Mouse (Mus musculus): ENCODE data around the gene Timm22. TPM values are rescaled to one million over a fixed set of nuclear protein-coding genes. Genes with fewer than 3 reads are reported as not detected.

Timm22 gene
- polyA plus RNA-seq, 1 experiment, result 105 TPM

GRCm38 (mm10) chr11:76410826-76411225 lies 4.1 kb downstream of the Timm22 start:
- TF ChIP-seq MYOD1 (IDR thresholded peaks at IDR 0.05; ENCODE audit: control insufficient read depth, insufficient read length, low read depth) (no peak), CEBPB (IDR thresholded peaks at IDR 0.05; ENCODE audit: low read depth) (no peak), CTCF (IDR thresholded peaks at IDR 0.05; ENCODE audit: control insufficient read depth, insufficient read depth, insufficient read length) (no peak), USF1 (IDR thresholded peaks at IDR 0.05; ENCODE audit: low read depth) (no peak), FOSL1 (IDR thresholded peaks at IDR 0.05; ENCODE audit: insufficient read depth, low read length, poor library complexity, severe bottlenecking) (no peak), MYOG (IDR thresholded peaks at IDR 0.05; ENCODE audit: control insufficient read depth, extremely low read depth, insufficient read length) (no peak), MAX (IDR thresholded peaks at IDR 0.05) (no peak)
- H3K36me3 ChIP-seq (ENCODE audit: control insufficient read depth, insufficient read depth), result peaks cover 45% of the 10 kb centered on the region

GRCm38 (mm10) chr11:76413202-76413601 lies 6.5 kb downstream of the Timm22 start:
- no peak overlapping the region for H3ac ChIP-seq (ENCODE audit: control insufficient read depth, insufficient read length, low read depth)
- H3K79me3 ChIP-seq (ENCODE audit: low read depth), result peaks cover 10% of the 10 kb centered on the region
- H3K4me3 ChIP-seq (ENCODE audit: insufficient read depth, poor library complexity, severe bottlenecking), result no peak overlapping the region
- H3K79me2 ChIP-seq (ENCODE audit: control insufficient read depth, insufficient read depth), result peaks cover 23% of the 10 kb centered on the region
- TF ChIP-seq FOSL1 (IDR thresholded peaks at IDR 0.05; ENCODE audit: insufficient read depth, low read length, poor library complexity, severe bottlenecking), result no peak
- no peak for TF ChIP-seq CTCF (IDR thresholded peaks at IDR 0.05; ENCODE audit: control insufficient read depth, insufficient read depth, insufficient read length)
- TF ChIP-seq USF1 (IDR thresholded peaks at IDR 0.05; ENCODE audit: low read depth), result no peak
- TF ChIP-seq CEBPB (IDR thresholded peaks at IDR 0.05; ENCODE audit: low read depth), result no peak
- no peak for TF ChIP-seq MAX (IDR thresholded peaks at IDR 0.05)
- TF ChIP-seq MYOG (IDR thresholded peaks at IDR 0.05; ENCODE audit: control insufficient read depth, extremely low read depth, insufficient read length), result no peak
- TF ChIP-seq MYOD1 (IDR thresholded peaks at IDR 0.05; ENCODE audit: control insufficient read depth, insufficient read length, low read depth), result no peak
- H3K36me3 ChIP-seq (ENCODE audit: control insufficient read depth, insufficient read depth), result peaks cover 69% of the 10 kb centered on the region
- H3K27me3 ChIP-seq (ENCODE audit: control insufficient read depth, insufficient read depth, insufficient read length), result no peaks in the 10 kb centered on the region

More at GRCm38 (mm10) chr11:76410826-76411225, 4.1 kb downstream of the Timm22 start:
- peaks cover 16% of the 10 kb centered on the region for H3K79me3 ChIP-seq (ENCODE audit: low read depth)
- H3K4me3 ChIP-seq (ENCODE audit: insufficient read depth, poor library complexity, severe bottlenecking), result no peak overlapping the region
- H3K79me2 ChIP-seq (ENCODE audit: control insufficient read depth, insufficient read depth), result peaks cover 35% of the 10 kb centered on the region
- H3K27me3 ChIP-seq (ENCODE audit: control insufficient read depth, insufficient read depth, insufficient read length), result no peaks in the 10 kb centered on the region
- no peak overlapping the region for H3ac ChIP-seq (ENCODE audit: control insufficient read depth, insufficient read length, low read depth)

DNA sequence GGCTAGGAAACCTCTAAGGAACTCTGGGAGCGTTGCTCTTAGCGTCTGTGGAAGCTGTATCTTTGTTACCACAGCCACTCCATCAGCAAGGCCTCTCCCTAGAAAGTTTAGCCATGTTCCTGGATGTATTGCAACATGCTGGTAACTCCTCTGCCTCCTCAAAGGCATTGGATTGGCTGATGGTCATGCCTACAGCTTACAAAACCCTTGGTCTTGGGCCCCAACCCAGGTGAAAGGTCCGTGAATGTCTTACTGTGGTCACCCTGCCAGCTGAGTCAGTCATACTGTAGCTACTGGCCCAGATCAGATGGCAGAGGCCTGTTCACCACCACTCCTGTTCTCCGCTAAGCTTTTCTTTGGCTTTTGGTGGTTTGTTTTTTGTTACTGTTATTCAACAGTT lies 8.2 kb downstream of the Timm22 start:
- H3K36me3 ChIP-seq (ENCODE audit: control insufficient read depth, insufficient read depth), result peaks cover 83% of the 10 kb centered on the region
- peaks cover 2% of the 10 kb centered on the region for H3K79me3 ChIP-seq (ENCODE audit: low read depth)
- H3K27me3 ChIP-seq (ENCODE audit: control insufficient read depth, insufficient read depth, insufficient read length), result no peaks in the 10 kb centered on the region
- peaks cover 5% of the 10 kb centered on the region for H3K79me2 ChIP-seq (ENCODE audit: control insufficient read depth, insufficient read depth)
- H3K4me3 ChIP-seq (ENCODE audit: insufficient read depth, poor library complexity, severe bottlenecking), result no peak overlapping the region
- H3ac ChIP-seq (ENCODE audit: control insufficient read depth, insufficient read length, low read depth), result no peak overlapping the region
- TF ChIP-seq CEBPB (IDR thresholded peaks at IDR 0.05; ENCODE audit: low read depth) (peak; percentile 29), CTCF (IDR thresholded peaks at IDR 0.05; ENCODE audit: control insufficient read depth, insufficient read depth, insufficient read length) (no peak)

DNA sequence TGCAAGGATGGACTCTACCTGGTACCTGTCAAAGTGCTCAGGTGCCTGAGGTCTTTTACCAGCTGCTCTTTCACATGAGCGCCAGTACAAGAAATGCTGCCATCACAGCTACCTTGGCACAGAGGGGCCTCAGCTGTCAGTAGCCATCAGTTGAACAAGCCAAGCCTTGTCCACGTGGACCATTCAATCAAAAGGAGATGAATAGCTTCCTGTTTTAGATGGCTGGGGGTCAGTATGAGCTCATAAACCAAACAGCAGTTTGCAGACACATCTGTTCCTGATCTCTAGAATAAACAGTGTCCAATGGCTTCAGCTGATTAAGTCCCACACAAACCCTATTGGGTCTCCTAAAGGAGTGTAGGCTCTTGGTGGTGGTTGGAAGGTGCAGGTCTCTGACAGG lies 9.2 kb downstream of the Timm22 start:
- peaks cover 84% of the 10 kb centered on the region for H3K36me3 ChIP-seq (ENCODE audit: control insufficient read depth, insufficient read depth)
- H3K4me3 ChIP-seq (ENCODE audit: insufficient read depth, poor library complexity, severe bottlenecking), result no peak overlapping the region
- no peaks in the 10 kb centered on the region for H3K79me3 ChIP-seq (ENCODE audit: low read depth)
- TF ChIP-seq MYOD1 (IDR thresholded peaks at IDR 0.05; ENCODE audit: control insufficient read depth, insufficient read length, low read depth) (peak; percentile 97), USF1 (IDR thresholded peaks at IDR 0.05; ENCODE audit: low read depth) (no peak), MAX (IDR thresholded peaks at IDR 0.05) (no peak), CEBPB (IDR thresholded peaks at IDR 0.05; ENCODE audit: low read depth) (no peak), FOSL1 (IDR thresholded peaks at IDR 0.05; ENCODE audit: insufficient read depth, low read length, poor library complexity, severe bottlenecking) (no peak), CTCF (IDR thresholded peaks at IDR 0.05; ENCODE audit: control insufficient read depth, insufficient read depth, insufficient read length) (no peak), MYOG (IDR thresholded peaks at IDR 0.05; ENCODE audit: control insufficient read depth, extremely low read depth, insufficient read length) (no peak)
- no peak overlapping the region for H3ac ChIP-seq (ENCODE audit: control insufficient read depth, insufficient read length, low read depth)
- no peaks in the 10 kb centered on the region for H3K79me2 ChIP-seq (ENCODE audit: control insufficient read depth, insufficient read depth)
- H3K27me3 ChIP-seq (ENCODE audit: control insufficient read depth, insufficient read depth, insufficient read length), result no peaks in the 10 kb centered on the region

DNA sequence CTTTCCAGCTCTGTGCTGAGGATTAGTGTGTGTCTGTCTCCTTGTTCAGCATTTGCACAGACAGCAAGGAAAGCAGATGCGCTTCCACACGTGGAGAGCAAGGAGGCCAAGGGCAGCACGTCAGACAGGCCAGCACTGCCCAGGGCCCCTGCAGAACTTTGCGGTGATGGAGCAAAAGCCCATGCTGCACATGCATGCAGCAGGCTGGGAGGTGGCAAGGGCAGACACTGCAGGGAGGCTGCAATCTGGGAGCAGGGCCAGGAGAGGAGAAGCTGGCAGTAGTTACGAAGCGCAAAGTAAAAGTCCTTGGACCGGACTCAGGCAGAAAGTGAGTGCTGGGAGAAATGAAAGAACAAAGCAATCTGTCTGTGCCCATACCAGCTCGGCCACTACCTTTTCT lies 11.7 kb downstream of the Timm22 start:
- Histone ChIP-seq H3K4me3 (ENCODE audit: insufficient read depth, poor library complexity, severe bottlenecking) (no peak overlapping the region), H3K79me3 (ENCODE audit: low read depth) (no peaks in the 10 kb centered on the region), H3K36me3 (ENCODE audit: control insufficient read depth, insufficient read depth) (peaks cover 95% of the 10 kb centered on the region), H3K79me2 (ENCODE audit: control insufficient read depth, insufficient read depth) (no peaks in the 10 kb centered on the region), H3K27me3 (ENCODE audit: control insufficient read depth, insufficient read depth, insufficient read length) (no peaks in the 10 kb centered on the region), H3ac (ENCODE audit: control insufficient read depth, insufficient read length, low read depth) (no peak overlapping the region)
- TF ChIP-seq MYOG (IDR thresholded peaks at IDR 0.05; ENCODE audit: control insufficient read depth, extremely low read depth, insufficient read length) (no peak), MAX (IDR thresholded peaks at IDR 0.05) (no peak), MYOD1 (IDR thresholded peaks at IDR 0.05; ENCODE audit: control insufficient read depth, insufficient read length, low read depth) (no peak), CEBPB (IDR thresholded peaks at IDR 0.05; ENCODE audit: low read depth) (no peak), CTCF (IDR thresholded peaks at IDR 0.05; ENCODE audit: control insufficient read depth, insufficient read depth, insufficient read length) (no peak), FOSL1 (IDR thresholded peaks at IDR 0.05; ENCODE audit: insufficient read depth, low read length, poor library complexity, severe bottlenecking) (no peak), USF1 (IDR thresholded peaks at IDR 0.05; ENCODE audit: low read depth) (no peak)

GRCm38 (mm10) chr11:76419179-76419578 lies 12.4 kb downstream of the Timm22 start:
- Histone ChIP-seq H3K4me3 (ENCODE audit: insufficient read depth, poor library complexity, severe bottlenecking) (no peak overlapping the region), H3K79me3 (ENCODE audit: low read depth) (no peaks in the 10 kb centered on the region), H3K27me3 (ENCODE audit: control insufficient read depth, insufficient read depth, insufficient read length) (no peaks in the 10 kb centered on the region), H3K36me3 (ENCODE audit: control insufficient read depth, insufficient read depth) (peaks cover 92% of the 10 kb centered on the region), H3ac (ENCODE audit: control insufficient read depth, insufficient read length, low read depth) (no peak overlapping the region), H3K79me2 (ENCODE audit: control insufficient read depth, insufficient read depth) (no peaks in the 10 kb centered on the region)
- TF ChIP-seq FOSL1 (IDR thresholded peaks at IDR 0.05; ENCODE audit: insufficient read depth, low read length, poor library complexity, severe bottlenecking), result no peak
- no peak for TF ChIP-seq USF1 (IDR thresholded peaks at IDR 0.05; ENCODE audit: low read depth)
- TF ChIP-seq CTCF (IDR thresholded peaks at IDR 0.05; ENCODE audit: control insufficient read depth, insufficient read depth, insufficient read length), result no peak
- TF ChIP-seq CEBPB (IDR thresholded peaks at IDR 0.05; ENCODE audit: low read depth), result no peak
- TF ChIP-seq MYOD1 (IDR thresholded peaks at IDR 0.05; ENCODE audit: control insufficient read depth, insufficient read length, low read depth), result no peak
- no peak for TF ChIP-seq MAX (IDR thresholded peaks at IDR 0.05)
- no peak for TF ChIP-seq MYOG (IDR thresholded peaks at IDR 0.05; ENCODE audit: control insufficient read depth, extremely low read depth, insufficient read length)
